Mouse (Mus musculus): ENCODE results near the gene Pin1.
"Not testable (repeated sequence)": the region's sequence is repeated elsewhere in the genome, so short reads cannot be mapped to it uniquely, and the experiment has no call there.

- TF ChIP-seq POLR2A (IDR thresholded peaks at IDR 0.05; ENCODE audit: insufficient read depth, low read depth, low read length); CTCF (IDR thresholded peaks at IDR 0.05): not testable (repeated sequence)
Measured at GRCm38 (mm10) chr9:20690449-20690848, 38.6 kb downstream of the Pin1 start.
